Mouse (Mus musculus): ENCODE data around the gene Pard6a. TPM values are rescaled to one million over a fixed set of nuclear protein-coding genes. Genes with fewer than 3 reads are reported as not detected.

Pard6a gene
- polyA plus RNA-seq, 1 experiment from 2014 or later, result 19.6 TPM

DNA sequence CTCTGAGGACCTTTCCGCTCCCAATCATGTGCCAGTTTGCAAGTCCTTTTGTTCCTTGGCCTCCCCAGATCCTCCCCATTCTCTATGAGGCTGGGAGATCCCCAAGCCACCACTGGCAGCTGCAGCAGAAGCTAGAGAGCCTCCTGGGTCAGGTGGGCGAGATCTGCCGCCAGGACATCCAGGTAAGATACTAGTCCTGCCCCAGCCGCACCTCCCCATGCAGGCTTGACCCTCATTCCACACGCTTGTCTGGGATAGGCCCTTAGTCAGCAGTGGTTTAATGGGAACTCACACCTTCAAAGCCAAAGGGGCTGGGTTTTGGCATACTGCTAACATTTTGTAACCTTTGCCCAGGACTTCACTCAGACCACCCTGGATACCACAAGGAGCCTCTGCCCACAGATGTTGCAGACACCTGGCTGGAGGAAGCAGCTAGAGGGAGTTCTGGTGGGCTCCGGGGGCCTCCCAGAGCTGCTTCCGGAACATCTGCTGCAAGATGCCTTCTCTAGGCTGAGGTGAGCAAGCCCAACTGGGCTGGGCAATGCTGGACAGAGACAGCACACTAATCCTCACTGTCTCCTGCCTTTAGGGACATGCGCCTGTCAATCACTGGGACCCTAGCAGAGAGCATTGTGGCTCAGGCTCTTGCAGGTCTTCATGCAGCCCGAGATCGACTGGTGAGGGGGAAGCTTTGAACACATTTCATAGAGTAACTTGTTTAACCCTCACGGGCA is 8.3 kb upstream of the Pard6a start:
- WGBS, result 95% methylated on average over 11 of the region's 11 CpGs
- DNase-seq (ENCODE audit: low spot score), result no peak
- no peak for ATAC-seq (replicated peaks; ENCODE audit: low FRiP score, low read depth)
- Histone ChIP-seq H3K4me2 (ENCODE audit: low read length) (no peak overlapping the region), H3K9ac (ENCODE audit: low read depth, low read length) (no peak overlapping the region), H3K36me3 (ENCODE audit: insufficient read depth, low read length) (no peaks in the 10 kb centered on the region), H3K27me3 (ENCODE audit: insufficient read depth, low read length) (no peaks in the 10 kb centered on the region), H3K4me3 (replicated peaks; ENCODE audit: low read depth, low read length) (no peak overlapping the region), H3K9me3 (replicated peaks; ENCODE audit: low read length) (no peaks in the 10 kb centered on the region), H3K27ac (no peak overlapping the region), H3K4me1 (replicated peaks; ENCODE audit: insufficient read depth, low read length) (peaks cover 10% of the 10 kb centered on the region)
- no peak for TF ChIP-seq CTCF (IDR thresholded peaks at IDR 0.05; ENCODE audit: low read depth)

DNA sequence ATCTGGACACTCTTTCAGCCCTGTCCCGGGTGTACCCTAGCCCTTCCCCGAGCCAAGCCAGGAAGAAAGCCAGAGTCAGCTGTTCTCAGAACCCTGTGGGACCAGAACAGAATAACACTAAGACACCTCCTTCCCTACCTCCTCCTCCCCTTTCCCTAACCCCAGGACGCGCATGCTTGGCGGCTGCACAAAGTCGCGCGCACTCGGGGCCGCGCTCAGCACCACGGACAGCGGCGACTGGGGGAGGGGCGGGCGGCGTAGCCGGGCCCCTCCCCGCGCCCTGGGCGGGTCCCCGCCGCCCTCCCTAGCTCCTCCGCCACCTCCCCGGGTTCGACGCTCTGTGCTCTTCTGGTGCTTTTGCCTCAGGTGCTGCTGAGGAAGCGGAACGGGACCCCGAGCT is 7.3 kb upstream of the Pard6a start:
- Histone ChIP-seq H3K36me3 (ENCODE audit: insufficient read depth, low read length) (no peaks in the 10 kb centered on the region), H3K27ac (no peak overlapping the region), H3K27me3 (ENCODE audit: insufficient read depth, low read length) (no peaks in the 10 kb centered on the region), H3K4me1 (replicated peaks; ENCODE audit: insufficient read depth, low read length) (peaks cover 10% of the 10 kb centered on the region), H3K9ac (ENCODE audit: low read depth, low read length) (0 out of 2 replicates have a peak overlapping the region, but pooled peaks have one; percentile 31), H3K9me3 (replicated peaks; ENCODE audit: low read length) (no peaks in the 10 kb centered on the region), H3K4me3 (replicated peaks; ENCODE audit: low read depth, low read length) (peak overlapping the region; percentile 44), H3K4me2 (ENCODE audit: low read length) (peak overlapping the region; percentile 95)
- DNase-seq (ENCODE audit: low spot score) (peak; percentile 45), ATAC-seq (replicated peaks; ENCODE audit: low FRiP score, low read depth) (peak; percentile 64)
- no peak for TF ChIP-seq CTCF (IDR thresholded peaks at IDR 0.05; ENCODE audit: low read depth)
- 2% methylated on average over 28 of the region's 30 CpGs for WGBS

DNA sequence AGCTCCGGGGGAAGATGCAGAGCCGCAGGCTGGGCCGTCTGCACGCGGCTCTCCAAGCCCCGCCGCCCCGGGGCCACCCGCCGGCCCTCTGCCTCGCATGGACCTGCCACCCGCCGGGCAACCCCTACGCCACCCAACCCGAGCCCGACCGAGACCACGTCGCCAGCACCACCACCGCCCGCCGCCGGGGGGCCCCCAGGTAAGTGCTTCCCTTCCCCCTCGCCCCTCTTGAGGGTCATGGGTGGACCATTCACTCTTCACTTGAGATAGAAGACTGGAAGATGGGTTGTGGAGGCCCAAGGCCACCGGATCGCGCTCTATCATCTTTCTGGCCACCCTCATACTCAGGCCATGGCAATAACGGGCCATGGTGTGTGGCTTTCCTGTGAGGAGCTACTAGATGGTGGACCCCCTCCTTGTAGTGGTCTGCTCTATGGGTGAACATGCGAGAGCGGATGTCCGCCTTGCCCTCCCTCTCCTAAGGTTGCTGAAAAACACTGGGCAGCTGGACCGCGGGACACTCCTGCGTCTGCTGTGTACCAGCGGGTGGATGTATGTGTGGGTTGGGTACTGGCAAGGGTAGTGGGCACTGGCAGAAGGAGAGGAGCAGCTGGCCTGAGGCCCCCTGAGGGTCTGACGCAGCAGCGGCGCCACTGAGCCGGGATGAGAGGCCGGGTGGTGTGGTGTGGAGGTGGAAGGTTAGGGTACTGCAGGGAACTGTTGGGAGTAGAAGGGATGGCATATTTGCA is 6.7 kb upstream of the Pard6a start:
- Histone ChIP-seq H3K27me3 (ENCODE audit: insufficient read depth, low read length) (no peaks in the 10 kb centered on the region), H3K27ac (no peak overlapping the region), H3K9ac (ENCODE audit: low read depth, low read length) (0 out of 2 replicates have a peak overlapping the region, but pooled peaks have one; percentile 31), H3K36me3 (ENCODE audit: insufficient read depth, low read length) (no peaks in the 10 kb centered on the region), H3K4me2 (ENCODE audit: low read length) (peak overlapping the region; percentile 95), H3K4me1 (replicated peaks; ENCODE audit: insufficient read depth, low read length) (peaks cover 10% of the 10 kb centered on the region), H3K9me3 (replicated peaks; ENCODE audit: low read length) (no peaks in the 10 kb centered on the region), H3K4me3 (replicated peaks; ENCODE audit: low read depth, low read length) (peak overlapping the region; percentile 44)
- DNase-seq (ENCODE audit: low spot score) (no peak), ATAC-seq (replicated peaks; ENCODE audit: low FRiP score, low read depth) (peak; percentile 11; the same call in 1 of the 2 replicates)
- 10% methylated on average over 40 of the region's 40 CpGs for WGBS
- TF ChIP-seq CTCF (IDR thresholded peaks at IDR 0.05; ENCODE audit: low read depth), result no peak

DNA sequence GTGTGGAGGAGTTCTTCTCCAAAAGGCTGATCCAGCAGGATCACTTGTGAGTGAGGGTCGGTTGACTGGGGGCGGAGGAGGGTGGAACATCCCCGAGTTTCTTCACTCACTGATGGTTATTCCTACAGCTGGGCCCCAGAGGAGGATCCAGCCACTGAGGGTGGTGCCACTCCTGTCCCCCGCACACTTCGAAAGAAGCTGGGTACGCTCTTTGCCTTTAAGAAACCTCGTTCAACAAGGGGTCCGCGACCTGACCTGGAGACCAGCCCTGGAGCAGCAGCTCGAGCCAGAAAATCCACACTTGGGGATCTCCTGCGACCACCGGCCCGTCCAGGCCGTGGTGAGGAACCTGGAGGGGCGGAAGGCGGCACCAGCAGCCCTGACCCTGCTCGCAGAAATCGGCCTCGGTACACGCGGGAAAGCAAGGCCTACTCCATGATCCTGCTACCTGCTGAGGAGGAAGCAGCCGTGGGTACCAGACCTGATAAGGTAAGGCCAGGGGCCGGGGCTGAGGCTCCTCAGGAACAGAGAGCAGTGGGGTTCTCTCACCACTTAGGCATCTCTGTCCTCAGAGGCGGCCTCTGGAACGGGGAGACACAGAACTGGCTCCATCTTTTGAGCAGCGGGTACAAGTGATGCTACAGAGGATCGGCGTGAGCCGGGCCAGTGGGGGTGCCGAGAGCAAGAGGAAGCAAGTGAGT is 5.7 kb upstream of the Pard6a start:
- H3K36me3 ChIP-seq (ENCODE audit: insufficient read depth, low read length), result no peaks in the 10 kb centered on the region
- H3K4me2 ChIP-seq (ENCODE audit: low read length), result no peak overlapping the region
- no peaks in the 10 kb centered on the region for H3K27me3 ChIP-seq (ENCODE audit: insufficient read depth, low read length)
- DNase-seq (ENCODE audit: low spot score) (no peak), ATAC-seq (replicated peaks; ENCODE audit: low FRiP score, low read depth) (no peak)
- H3K4me3 ChIP-seq (replicated peaks; ENCODE audit: low read depth, low read length), result no peak overlapping the region
- WGBS, result 77% methylated on average over 30 of the region's 30 CpGs
- H3K9ac ChIP-seq (ENCODE audit: low read depth, low read length), result no peak overlapping the region
- no peak overlapping the region for H3K27ac ChIP-seq
- peaks cover 14% of the 10 kb centered on the region for H3K4me1 ChIP-seq (replicated peaks; ENCODE audit: insufficient read depth, low read length)
- TF ChIP-seq CTCF (IDR thresholded peaks at IDR 0.05; ENCODE audit: low read depth), result no peak
- no peaks in the 10 kb centered on the region for H3K9me3 ChIP-seq (replicated peaks; ENCODE audit: low read length)

DNA sequence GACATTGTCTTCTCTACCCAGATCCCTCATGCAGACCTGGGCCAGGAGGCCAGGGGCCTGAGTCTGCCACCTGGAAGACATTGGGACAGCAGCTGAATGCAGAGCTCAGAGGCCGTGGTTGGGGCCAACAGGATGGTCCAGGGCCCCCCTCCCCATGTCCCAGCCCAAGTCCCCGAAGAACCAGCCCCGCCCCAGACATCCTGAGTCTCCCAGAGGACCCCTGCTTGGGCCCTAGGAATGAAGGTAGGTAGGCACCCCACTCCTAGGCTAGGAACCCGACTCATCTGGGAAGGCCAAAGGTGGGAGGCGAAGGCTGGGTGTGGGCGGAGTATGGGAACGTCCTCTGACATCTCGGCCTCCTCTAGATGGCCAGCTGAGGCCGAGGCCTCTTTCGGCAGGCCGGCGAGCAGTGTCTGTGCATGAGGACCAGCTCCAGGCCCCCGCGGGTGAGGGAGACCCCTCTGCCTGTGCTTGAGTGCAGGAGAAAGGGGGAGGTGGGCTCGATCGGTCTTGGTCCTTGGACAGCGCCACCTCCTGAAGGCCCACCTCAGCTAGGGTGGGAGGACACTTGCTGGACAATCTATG is 3.7 kb upstream of the Pard6a start:
- H3K27ac ChIP-seq, result no peak overlapping the region
- no peaks in the 10 kb centered on the region for H3K9me3 ChIP-seq (replicated peaks; ENCODE audit: low read length)
- DNase-seq (ENCODE audit: low spot score), result no peak
- peaks cover 22% of the 10 kb centered on the region for H3K4me1 ChIP-seq (replicated peaks; ENCODE audit: insufficient read depth, low read length)
- H3K4me3 ChIP-seq (replicated peaks; ENCODE audit: low read depth, low read length), result no peak overlapping the region
- no peaks in the 10 kb centered on the region for H3K27me3 ChIP-seq (ENCODE audit: insufficient read depth, low read length)
- H3K9ac ChIP-seq (ENCODE audit: low read depth, low read length), result no peak overlapping the region
- TF ChIP-seq CTCF (IDR thresholded peaks at IDR 0.05; ENCODE audit: low read depth), result no peak
- H3K4me2 ChIP-seq (ENCODE audit: low read length), result no peak overlapping the region
- H3K36me3 ChIP-seq (ENCODE audit: insufficient read depth, low read length), result no peaks in the 10 kb centered on the region
- WGBS, result 84% methylated on average over 17 of the region's 17 CpGs
- ATAC-seq (replicated peaks; ENCODE audit: low FRiP score, low read depth), result no peak

DNA sequence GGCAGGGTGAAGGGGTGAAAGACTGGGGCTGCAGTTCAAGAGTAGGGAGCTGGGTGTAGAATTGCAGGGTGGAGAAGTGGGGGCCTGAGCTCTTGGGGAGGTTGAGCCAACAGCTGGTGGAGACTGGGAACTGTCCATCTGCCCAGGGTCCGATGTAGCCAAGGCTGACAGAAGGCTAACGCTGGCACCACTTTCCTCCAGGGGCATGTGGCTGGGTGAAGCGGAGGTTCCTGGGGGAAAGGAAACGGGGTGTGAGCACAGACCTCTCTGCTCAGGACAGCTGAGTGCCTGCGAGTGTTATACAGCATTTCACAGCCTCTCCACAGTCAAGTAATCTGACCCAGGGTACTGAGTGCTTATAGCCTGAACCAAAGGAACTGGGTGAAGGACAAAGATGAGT is 2.2 kb upstream of the Pard6a start:
- WGBS, result 88% methylated on average over 5 of the region's 5 CpGs
- peaks cover 2% of the 10 kb centered on the region; the same call in 1 of the 2 replicates for H3K36me3 ChIP-seq (ENCODE audit: insufficient read depth, low read length)
- H3K27ac ChIP-seq, result no peak overlapping the region
- H3K9me3 ChIP-seq (replicated peaks; ENCODE audit: low read length), result no peaks in the 10 kb centered on the region
- H3K4me1 ChIP-seq (replicated peaks; ENCODE audit: insufficient read depth, low read length), result peaks cover 21% of the 10 kb centered on the region
- ATAC-seq (replicated peaks; ENCODE audit: low FRiP score, low read depth) (no peak), DNase-seq (ENCODE audit: low spot score) (no peak)
- no peak for TF ChIP-seq CTCF (IDR thresholded peaks at IDR 0.05; ENCODE audit: low read depth)
- no peak overlapping the region for H3K4me2 ChIP-seq (ENCODE audit: low read length)
- no peaks in the 10 kb centered on the region for H3K27me3 ChIP-seq (ENCODE audit: insufficient read depth, low read length)
- H3K4me3 ChIP-seq (replicated peaks; ENCODE audit: low read depth, low read length), result no peak overlapping the region
- H3K9ac ChIP-seq (ENCODE audit: low read depth, low read length), result no peak overlapping the region

All from kidney, postnatal 0 days (tissue).